Mouse (Mus musculus): Measurements from ENCODE around the gene Fosl1.

Fosl1 gene

DNA sequence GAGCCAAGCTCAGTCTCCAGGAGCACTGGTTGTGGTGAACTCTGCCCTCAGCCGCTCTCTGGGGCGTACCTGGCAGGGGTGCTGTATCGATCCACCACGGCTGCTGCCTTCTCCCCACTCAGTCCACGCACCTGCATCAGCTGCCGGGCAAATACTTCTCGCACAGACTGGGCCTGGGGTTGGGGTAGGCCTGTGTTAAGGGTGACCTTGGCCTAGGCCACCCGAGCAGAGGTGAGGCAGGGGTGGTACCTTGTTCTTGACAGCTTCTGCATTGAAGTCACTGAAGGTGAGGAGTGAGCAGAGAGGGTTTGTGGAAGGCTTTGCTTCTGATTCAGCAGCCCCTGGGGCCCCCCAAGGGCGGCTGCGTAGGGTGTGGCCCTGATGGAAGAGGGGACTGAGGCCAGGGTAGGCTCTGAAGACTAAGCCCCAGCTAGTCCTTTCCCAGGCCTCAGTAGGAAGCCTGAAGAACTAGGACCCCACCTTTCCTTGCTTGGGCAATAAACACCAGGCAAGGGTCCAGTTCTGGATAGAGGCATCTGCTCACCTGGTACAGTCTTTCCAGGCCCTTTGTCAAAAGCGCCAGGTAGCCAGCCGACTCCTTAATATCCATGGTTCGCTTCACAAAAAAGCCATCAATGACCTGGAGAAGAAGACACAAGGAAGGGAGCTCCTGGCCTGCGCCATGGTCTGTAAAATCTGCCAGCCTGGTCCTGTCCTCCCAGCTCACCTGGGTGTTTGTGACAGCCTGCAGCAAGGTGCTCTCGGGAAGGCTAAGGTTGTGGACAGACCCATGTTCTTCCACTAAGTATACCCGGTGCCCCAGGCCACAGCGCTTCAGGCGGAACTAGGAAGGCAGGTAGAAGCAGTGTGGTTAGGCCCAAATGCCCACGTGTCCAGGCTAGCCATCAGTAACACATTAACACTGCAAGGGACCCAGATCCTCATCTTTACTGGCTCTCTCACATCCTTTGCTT lies 36.3 kb downstream of the Fosl1 start:
- DNase-seq = peak in 1 of 2 experiments; percentile 41

DNA sequence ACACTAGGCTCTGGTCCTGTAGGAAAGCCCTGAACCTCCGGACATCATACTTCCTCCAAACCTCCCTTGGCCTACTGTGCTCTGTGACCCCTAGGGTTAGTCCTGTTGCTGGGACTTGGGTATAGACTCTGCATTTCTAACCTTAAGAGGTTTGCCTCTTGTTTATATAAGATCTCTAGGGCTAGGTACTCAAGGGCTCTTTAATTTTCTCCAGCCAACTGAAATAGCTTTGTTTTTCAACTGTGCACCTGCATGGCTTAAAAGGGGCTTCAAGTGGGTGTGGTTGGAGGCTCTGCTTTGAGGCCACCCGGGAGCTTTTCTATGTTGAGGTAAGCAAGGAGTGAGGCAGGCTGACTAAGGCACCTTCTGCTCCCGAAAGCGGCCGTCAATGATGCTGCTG lies 37.1 kb downstream of the Fosl1 start:
- no peak for DNase-seq

DNA sequence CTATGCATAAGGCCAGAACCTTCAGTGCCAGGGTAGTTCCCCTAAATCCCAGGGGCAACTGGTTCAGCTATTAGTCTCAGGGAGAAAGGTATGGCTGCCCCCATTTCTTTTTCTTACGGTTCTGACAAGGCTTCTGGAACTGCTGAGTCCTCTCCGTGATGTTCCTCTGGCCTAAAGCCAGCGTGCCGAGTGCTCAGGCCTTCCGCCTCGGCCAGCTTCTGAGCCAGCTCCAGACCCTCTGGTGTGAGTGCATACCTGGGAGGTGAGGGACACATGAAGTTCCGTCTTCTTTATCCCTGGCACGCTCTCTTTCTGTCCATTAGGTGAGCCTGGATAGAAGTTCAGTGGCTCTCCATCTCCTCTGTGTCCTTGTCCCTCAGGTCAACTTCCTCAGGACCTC lies 38.0 kb downstream of the Fosl1 start:
- DNase-seq = peak; percentile 3 to 33

DNA sequence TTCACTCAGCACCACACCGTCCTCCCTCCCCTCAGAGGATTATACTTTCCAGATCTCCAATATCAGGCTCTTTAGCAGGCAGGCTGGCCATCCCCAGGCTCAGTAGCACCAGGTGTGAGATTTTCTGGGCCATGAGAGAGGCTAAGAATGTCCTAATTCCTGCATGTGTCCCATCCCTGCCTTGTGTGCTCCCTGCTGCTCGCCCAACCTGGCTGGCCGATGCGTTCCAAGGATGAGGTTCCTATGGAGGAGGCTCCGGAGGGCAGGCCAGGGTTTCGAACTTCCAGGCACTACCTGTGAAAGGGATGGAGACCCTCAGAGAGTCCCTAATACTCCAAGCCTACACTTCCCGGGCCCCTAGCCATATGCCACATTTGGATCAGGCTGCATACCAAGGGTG lies 38.5 kb downstream of the Fosl1 start:
- peak in 1 of 2 experiments; percentile 45 for DNase-seq

DNA sequence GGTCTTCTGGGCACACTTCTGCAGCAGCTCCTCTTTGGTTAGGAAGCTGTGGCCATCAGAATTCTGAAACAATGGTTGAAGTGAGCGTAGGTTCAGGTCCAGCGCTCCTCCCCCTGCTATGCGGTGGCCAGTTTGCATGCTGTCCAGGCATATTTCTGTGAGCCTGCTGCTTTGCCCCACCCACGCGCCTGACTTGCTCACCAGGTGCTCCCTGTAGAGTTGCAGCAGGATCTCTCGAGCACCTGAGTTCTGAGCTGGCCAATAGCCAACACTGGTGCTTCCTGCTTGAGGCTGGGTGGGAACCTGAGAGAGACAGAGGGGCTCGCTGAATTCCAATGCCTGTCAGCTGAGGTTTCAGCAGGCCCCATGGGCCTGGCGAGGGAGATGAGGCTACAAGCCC lies 38.9 kb downstream of the Fosl1 start:
- peak; percentile 26 to 51 for DNase-seq

DNA sequence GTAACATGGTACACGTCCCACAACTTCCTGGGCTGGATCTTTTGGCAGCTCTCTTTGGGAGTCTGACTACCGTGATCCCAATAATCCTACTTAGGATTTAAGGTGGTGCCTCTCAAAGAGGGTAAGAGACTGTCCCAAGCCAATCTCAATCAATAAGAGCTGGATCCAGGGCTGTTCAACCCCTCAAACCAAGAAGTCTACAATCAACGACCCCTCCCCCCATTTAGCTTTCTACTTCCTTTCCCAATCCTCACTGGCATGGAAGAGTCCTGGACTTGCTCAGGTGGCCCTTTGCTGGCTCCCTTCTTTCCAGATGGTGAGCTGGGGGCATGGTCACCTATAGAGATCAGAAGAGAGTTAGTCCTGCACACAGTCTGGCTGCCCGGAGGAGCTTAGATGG lies 39.4 kb downstream of the Fosl1 start:
- DNase-seq = peak in 1 of 2 experiments; percentile 38

DNA sequence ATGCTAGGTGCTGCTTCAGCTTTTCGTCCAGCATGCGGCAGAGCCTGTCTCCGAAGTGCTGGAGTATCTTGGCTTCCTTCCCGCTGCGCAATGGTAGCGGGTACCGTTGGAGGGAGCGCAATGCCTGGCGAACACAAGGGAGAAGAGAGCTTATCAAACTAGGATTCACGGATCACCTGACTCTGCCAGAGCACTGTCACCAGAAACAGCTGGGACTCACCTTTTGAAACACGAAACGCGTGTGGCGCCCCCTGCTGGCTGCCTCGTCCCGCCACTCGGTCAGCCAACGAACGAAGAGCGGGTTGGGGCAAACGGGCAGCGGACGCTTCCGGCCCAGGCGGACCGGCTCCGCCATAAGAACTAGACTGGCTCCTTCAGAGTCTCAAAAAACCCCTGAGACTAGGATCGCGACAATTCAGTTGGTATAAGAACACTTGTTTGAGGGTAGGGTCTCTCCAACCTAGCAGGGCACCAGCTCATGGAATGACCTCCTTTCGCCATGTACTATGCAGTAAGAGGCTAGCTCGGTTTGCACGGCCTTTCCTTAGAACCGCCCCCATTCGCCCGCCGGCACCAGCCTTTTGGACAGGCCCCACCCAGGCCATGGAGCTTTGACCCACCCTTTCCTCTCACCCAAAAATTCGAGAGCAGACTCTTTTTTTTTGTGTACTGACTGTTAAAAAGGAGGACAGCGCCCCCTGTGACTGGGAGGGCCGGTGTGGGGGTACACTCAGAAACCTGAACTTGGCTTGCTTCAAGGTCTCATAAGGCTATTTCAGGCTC lies 40.6 kb downstream of the Fosl1 start, which contains the start of gene Mus81:
Mus81 (minus strand) TSS at position 635 of the 783 bp plus-strand sequence.
- DNase-seq = peak; percentile 98 to 99

DNA sequence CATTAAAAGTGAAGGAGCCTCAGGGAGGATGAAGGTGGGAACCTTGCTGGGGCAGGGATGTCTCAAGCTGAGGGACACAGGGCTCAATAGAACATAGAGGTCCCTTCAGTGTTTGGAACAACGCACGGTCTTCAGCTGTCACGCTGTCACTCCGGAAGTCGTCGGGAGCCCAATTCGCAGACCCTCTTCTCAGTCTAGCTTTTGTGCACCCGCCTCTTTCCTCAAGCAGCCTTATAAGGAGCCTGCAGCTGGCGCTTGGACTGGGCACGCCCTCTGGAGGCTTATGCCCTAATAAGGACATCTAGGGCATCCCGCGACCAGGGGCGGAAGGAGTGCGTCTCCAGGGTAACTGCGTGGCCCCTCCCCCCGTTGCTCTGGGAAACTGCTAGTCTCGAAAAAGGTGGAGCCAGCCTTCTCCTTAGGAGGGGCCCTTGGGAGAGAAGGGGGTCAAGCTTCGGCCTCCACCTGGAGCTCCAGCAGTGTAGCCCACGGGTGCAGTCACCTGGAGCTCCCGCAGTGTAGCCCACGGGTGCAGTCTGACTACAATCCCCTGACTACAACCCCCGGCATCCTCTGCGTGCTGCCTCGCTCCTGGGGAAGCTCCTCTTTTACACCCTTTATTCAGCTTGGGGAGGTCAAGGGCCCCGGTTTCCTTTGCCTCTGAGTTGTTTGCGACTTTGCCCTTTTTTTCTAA lies 41.7 kb downstream of the Fosl1 start:
- peak; percentile 99 for DNase-seq

DNA sequence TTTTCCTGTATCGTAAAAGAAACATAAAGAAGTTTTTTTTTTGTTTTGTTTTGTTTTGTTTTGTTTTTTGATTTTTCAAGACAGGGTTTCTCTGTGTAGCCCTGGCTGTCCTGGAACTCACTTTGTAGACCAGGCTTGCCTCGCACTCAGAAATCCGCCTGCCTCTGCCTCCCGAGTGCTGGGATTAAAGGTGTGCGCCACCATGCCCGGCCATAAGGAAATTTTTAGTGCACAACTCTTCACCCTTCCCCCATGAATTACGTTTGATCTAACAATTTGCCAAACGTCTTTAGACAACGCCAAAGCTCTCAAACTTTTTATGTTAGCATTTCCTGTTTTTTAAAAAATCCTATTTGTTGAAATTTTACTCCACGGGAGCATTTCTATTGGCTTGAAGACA lies 42.4 kb downstream of the Fosl1 start:
- DNase-seq = peak in 1 of 2 experiments; percentile 23

DNA sequence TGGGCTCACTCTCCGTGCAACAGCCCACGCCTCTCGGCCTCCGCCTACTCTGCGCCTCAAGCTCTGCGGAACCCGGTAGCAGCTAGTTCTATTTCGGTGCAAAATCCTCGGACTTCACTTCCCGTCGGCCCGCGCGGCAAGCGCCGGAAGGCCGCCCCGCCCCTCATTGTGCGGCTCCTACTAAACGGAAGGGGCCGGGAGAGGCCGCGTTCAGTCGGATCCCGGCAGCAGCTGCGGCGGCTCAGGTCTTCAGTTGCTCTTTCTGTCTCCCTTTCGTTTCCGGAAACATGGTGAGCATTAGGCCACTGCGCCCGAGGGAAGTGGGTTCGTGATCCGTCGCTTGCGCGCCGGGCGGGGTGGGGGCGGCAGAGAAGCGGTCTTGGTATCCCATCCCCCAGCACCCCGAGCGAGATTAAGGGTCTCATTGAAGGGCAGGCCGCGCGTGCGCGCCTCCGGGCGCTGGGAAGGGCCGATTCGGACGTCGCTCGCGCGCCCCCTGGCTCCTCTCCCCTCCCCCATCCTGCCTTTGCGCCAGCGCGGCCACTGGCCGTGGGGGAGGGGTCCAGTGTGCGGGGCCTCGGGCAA lies 43.1 kb downstream of the Fosl1 start, which contains the start of gene Cfl1:
Cfl1 (plus strand) TSS at position 143 of the 585 bp plus-strand sequence.
- peak; percentile 94 to 98 for DNase-seq

DNA sequence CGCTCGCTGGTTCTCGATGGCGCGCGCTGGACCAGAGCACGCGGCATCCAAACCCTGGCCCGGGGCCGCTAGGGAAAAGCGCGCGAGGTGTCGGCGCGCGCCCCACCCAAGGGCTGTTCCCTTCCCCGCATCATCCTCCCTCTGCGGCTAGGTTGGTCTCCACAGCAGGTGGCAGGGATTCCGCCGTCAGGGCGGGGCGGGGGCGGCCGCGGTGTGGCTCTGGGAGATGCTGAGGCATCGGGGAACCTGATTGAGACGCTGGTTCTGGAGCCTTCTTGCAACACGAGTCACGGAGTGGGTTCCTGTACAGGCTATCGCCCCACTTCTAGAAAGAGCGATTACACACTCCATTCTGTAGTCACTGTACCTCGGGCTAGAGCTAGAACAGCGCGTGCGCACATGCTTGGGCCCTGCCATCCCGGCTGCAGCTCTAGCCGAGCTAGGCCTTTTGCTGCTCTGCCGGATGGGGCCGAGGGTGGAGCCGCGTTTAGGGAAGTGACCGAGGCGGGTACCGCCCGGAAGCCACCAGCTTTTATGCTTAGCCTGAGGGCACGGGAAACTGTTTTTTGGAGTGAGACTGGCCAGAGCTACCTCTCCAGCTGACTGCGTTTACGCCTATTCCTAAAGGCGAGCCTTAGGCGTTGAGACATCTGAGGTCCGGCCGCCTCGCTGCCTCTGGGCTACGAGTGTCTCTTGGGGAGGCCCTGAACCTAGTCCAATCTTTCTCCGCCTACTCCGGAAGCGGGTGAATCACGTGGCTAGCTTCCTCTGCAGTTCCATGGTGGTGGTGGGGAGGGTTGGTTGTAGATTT lies 43.8 kb downstream of the Fosl1 start:
- DNase-seq = peak; percentile 90 to 94

DNA sequence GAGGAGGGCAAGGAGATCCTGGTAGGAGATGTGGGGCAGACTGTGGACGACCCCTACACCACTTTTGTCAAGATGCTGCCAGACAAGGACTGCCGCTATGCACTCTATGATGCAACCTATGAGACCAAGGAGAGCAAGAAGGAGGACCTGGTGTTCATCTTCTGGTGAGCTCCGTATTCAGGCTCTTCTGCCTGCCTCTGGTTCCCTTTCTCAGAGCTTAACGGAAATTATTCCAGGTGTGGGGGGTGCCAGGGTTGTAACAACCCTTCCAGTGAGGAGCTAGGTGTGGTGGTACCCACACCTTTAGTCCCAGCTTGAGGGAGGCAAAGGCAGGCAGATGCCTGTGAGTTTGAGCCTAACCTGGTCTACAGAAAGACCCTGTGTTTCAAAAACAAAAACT lies 45.3 kb downstream of the Fosl1 start:
- DNase-seq = no peak

DNA sequence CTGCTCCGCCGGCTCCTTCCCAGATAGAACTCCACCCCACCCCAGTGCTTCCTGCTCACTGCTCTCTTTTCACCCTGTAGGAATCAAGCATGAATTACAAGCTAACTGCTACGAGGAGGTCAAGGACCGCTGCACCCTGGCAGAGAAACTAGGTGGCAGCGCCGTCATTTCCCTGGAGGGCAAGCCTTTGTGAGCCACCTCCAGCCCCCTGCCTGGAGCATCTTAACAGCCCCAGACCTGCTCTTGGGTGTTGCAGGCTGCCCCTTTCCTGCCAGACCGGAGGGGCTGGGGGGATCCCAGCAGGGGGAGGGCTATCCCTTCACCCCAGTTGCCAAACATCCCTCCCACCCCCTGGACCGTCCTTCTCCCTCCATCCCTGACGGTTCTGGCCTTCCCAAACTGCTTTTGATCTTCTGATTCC lies 46.0 kb downstream of the Fosl1 start:
- peak; percentile 40 to 68 for DNase-seq

DNA sequence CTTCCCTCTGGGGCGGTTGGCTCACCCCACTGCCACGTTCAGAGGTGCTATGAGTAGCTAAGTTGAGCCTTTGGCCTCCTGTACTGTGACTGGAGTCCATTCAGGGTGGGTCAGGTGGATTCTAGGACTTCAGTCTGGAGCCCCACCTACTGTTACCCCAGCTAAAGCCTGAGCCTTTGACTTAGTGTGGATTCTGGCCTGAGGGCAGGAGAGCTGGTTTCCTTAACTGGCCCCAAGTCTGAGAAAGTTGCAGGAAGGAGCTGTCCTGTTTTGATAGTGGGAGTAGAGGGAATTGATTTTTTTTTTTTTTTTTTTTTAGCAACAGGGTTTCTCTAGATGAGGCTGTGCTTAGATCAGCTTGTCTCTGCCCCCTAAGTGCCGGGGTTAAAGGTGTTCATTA lies 47.0 kb downstream of the Fosl1 start:
- peak; percentile 57 to 87 for DNase-seq

DNA sequence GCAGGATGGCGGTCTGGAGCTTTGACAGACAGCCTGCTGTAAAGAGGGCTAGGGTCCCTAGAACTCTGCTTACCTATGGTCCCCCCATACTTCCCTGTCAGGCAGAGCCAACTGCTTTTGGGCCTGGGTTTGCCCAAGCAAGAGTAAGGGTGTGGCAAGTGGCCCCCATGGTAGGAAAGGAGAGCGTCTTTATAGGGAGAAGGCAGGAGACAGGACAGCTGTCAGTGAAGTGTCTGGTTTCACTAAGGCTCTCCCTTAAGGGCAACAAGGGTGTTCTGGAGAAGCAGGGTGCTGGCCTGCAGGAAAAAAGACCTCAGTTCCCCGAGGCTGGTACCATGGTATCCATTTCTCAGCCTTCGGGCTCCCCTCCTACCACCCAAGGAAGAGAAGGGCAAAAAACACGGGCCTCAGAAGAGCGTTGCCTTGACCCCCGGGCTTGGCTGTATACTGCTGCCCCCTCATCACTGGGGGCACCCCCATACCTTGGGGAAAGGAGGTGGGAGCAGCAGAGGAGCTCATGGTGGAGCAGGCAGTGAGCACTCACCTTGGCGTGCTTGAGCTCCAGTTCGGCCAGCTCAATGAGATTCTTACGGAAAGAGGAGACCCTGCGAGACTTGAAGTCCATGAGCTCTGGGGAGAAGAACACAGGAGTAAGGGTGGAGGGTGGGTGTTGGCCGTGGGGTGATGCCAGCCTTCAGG lies 48.2 kb downstream of the Fosl1 start:
- no peak for DNase-seq

DNA sequence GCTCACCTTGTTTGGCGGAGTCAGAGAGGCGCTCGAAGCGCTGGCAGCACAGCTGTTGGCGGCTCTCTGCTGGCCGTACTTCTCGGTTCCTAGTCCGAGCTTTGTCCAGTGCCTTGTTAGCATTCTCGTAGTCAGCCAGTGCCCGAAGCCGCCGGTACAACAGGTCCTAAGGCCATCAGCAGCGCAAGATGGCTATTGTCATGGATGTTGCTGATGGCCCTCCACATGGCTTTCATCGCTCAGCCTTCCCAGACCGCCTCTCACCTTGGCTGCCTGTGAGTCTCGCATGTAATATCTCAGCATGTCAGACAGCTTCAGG lies 48.7 kb downstream of the Fosl1 start:
- no peak for DNase-seq

DNA sequence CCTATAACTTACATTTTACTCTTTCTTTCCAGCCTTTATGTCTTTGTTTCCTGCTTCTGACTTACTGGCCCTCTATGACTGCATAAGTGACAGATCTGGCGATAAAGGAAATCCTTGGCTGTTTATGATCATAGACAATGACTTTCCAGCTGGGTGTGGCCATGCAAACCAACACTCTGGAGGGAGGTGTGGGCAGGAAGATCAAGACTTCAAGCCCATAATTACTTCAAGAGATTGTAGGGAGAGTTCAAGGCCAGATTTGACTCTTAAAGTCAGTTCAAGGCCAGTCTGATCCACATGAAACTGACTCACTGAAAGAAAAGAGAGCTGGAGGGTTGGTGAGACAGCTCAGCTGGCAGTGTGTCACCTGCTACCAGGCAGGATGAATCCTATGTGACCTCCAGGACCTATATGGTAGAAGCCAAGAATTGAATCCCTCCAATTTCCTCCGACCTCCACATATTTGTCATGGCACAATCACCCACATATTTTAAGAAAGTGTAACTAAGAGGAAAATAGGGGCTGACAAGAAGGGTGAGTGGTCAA lies 53.1 kb downstream of the Fosl1 start:
- DNase-seq = no peak

DNA sequence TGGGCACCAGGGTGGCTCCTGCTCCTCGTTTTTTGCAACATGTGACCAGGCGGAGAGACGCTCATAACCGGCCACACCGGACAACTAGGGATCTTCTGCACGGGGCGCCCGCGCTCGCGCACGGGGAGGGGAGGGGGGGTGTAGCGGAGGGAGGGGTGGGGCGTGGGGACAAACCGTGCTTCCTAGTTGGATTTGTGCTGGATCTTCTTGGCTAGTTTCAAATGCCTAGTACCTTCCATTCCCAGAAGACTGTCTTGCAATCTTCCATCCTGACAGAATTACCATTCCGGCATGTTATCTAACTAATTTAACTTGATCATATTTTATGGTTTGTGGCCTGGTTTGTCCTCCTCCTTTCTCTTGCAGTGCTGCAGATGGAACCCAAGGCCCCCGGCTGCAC lies 56.3 kb downstream of the Fosl1 start, which contains the start of gene 1700020D05Rik:
1700020D05Rik (minus strand) TSS at position 101 of the 400 bp plus-strand sequence.
- no peak for DNase-seq
